Mouse (Mus musculus) spleen, adult 2 months (tissue): ENCODE measurements around the gene Lrrc23.

Experiments used
- CTCF ChIP-seq: fragments of 200-500 bp; IDR thresholded peaks from 2 replicates; pipeline ENCODE4 v1.5.1; 2011; ENCODE audit warnings: mild to moderate bottlenecking, inconsistent platforms; ENCODE audit not compliant: insufficient read depth, insufficient read length, insufficient replicate concordance; ENCODE audit errors: extremely low read depth
- POLR2A ChIP-seq: fragments of 200-500 bp; IDR thresholded peaks from 2 replicates; pipeline ENCODE4 v1.6.1; 2011; ENCODE audit warnings: low read depth, low read length, inconsistent platforms

- TF ChIP-seq POLR2A: no peak
- peak; percentile 47; the same call in 1 of the 2 replicates for TF ChIP-seq CTCF
These were observed 29.7 kb upstream of the Lrrc23 start for GRCm38 (mm10) chr6:124809052-124809774.
